ENCODE assay signal across 15 mouse cellular contexts in the genomic region with DNA sequence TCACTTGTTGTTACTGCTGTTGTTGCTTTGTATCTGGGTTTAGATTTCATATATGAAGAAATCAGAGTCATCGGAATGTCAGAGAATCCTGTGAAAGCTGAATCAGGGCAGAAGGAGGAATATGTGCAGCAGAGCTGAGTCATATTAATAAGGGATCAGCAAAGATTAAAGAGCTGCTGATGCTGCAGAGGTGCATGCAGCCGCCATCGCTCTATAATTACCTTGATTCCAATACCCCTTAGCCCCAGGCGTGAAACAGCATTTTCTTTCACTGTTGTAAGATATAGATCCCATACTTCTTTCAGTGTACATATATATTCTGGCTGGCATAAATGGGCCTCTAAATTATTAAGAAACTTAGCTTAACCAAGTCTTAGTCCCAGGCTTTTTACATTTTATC. TPM values are rescaled to one million over a fixed set of nuclear protein-coding genes. Genes with fewer than 3 reads are reported as not detected.
"Had no signal": no experiment of that assay in that cellular context is flagged by ENCODE, and none has a peak within 500 bp of the region (broad histone marks: within the 10 kb centered on the region; RNA-seq: fewer than 3 reads in every experiment).

No protein-coding gene starts in this region.

- DNase-seq: kidney, adult 11 months; kidney, adult 8-10 months; kidney, postnatal 14 days; kidney, postnatal 4 days; layer of hippocampus, postnatal 36 days; liver, embryonic 13.5 days; lung, adult 2 months; lung, postnatal 14 days; lung, postnatal 4 days; thymus, postnatal 25 days had no signal

- H3K9me3 ChIP-seq: intestine, embryonic 15.5 days; kidney, embryonic 15.5 days; liver, embryonic 13.5 days had no signal

- H3K9ac ChIP-seq: intestine, embryonic 15.5 days; kidney, embryonic 15.5 days; liver, embryonic 13.5 days had no signal

- H3K4me2 ChIP-seq: intestine, embryonic 15.5 days; kidney, embryonic 15.5 days; liver, embryonic 13.5 days had no signal

- H3K27ac ChIP-seq: intestine, embryonic 15.5 days; kidney, embryonic 15.5 days; left cerebral cortex, adult 2 months; liver, embryonic 13.5 days had no signal

- ATAC-seq: intestine, embryonic 15.5 days had no signal

- H3K36me3 ChIP-seq: intestine, embryonic 15.5 days; kidney, embryonic 15.5 days; liver, embryonic 13.5 days had no signal

- H3K4me1 ChIP-seq: intestine, embryonic 15.5 days; kidney, embryonic 15.5 days; liver, embryonic 13.5 days had no signal

- H3K4me3 ChIP-seq: intestine, embryonic 15.5 days; kidney, embryonic 15.5 days; left cerebral cortex, adult 2 months; liver, embryonic 13.5 days had no signal

- H3K27me3 ChIP-seq: intestine, embryonic 15.5 days; kidney, embryonic 15.5 days; liver, embryonic 13.5 days had no signal

RNA-seq across cellular contexts. Expression of gene Dpyd, which starts 51.1 kb away (rescaled TPM):
- total RNA-seq: megakaryocyte progenitor cell, adult 5-6 weeks; megakaryocyte-erythroid progenitor cell, adult 5-6 weeks had no signal
